Mouse (Mus musculus) gastrocnemius, postnatal 14 days (tissue): ENCODE results near the gene Klf9. TPM values are rescaled to one million over a fixed set of nuclear protein-coding genes. Genes with fewer than 3 reads are reported as not detected.
A peak's percentile ranks its signal among the peaks of the same experiment; 100 is the strongest.
"Not testable (repeated sequence)": the region's sequence is repeated elsewhere in the genome, so short reads cannot be mapped to it uniquely, and the experiment has no call there.

Experiments used
- DNase-seq: peaks from one replicate; pipeline ENCODE4 v3.0.0; 2021; ENCODE audit warnings: mixed read lengths
- intact Hi-C: fragments of 180-260 bp; cut with DNase I; formaldehyde crosslinking; loops from one replicate; pipeline ENCODE4 v1.15.1; 2025; ENCODE audit warnings: low total_unique reads
- total RNA-seq, 2 experiments: library from RNA; stranded (reverse); gene quantifications; 2 replicates each; pipeline ENCODE4 v1.2.3; 2021

Gene Klf9
- total RNA-seq, 2 experiments from 2014 or later = 80.5 to 128 TPM

DNA sequence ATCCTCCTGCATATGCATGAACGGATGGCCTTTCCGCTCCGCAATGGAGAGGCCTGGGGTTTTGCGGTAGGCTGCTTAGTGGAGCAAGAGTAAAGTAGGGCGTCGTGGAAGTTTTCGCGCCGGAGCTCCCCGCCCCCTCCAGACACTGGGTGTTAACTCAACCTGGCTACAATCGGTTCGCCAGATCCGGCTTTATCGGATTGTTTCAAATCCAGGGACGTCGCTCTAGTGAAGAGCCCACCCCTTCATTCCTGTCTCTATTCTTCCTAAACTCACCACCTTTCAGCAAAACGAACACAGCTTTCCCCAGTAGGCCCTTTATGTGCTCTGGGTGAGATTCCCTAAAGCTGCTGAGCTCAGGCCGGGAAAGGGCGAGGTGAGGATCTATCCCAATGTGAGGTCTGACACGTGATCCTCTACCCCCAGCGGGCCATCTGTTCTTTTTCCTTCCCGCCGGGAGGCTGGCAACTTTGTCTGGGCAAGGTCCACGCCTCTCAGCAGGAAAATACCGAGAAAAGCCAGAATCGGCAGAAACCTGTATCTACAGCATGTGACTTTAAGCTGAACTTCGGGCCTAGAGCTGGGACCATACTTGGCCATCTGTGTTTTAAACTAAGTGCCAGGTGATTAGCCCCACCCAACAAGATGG is 4.7 kb upstream of the Klf9 start:
- DNase-seq = peak; percentile 76
- intact Hi-C loops = no loop called here

DNA sequence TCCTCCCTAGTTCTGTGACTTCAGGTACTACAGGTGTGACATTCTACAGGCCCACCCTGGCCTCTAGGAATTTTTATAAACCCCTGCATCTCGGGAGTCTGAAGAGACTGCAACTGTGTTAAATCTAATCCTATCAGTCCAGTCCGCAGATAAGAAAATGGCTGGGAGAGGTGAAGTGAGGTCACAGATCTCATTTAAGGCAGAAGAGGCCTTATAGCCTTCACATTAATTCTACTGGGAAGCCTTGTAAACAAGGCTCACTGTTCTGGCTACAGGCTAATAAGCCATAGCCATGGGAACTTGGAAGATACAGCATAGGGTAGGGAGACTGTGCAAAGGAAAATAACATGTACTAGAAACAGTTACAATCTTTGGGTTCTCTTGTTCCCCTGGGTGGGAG is 3.7 kb upstream of the Klf9 start:
- DNase-seq = no peak
- intact Hi-C loops = no loop called here

GRCm38 (mm10) chr19:23139756-23140470 is 1.1 kb upstream of the Klf9 start:
- DNase-seq = no peak
- intact Hi-C loops = no loop called here

- DNase-seq = peak; percentile 89
- intact Hi-C loops = no loop called here
Measured at GRCm38 (mm10) chr19:23141391-23142281, 610 bp downstream of the Klf9 start.

DNA sequence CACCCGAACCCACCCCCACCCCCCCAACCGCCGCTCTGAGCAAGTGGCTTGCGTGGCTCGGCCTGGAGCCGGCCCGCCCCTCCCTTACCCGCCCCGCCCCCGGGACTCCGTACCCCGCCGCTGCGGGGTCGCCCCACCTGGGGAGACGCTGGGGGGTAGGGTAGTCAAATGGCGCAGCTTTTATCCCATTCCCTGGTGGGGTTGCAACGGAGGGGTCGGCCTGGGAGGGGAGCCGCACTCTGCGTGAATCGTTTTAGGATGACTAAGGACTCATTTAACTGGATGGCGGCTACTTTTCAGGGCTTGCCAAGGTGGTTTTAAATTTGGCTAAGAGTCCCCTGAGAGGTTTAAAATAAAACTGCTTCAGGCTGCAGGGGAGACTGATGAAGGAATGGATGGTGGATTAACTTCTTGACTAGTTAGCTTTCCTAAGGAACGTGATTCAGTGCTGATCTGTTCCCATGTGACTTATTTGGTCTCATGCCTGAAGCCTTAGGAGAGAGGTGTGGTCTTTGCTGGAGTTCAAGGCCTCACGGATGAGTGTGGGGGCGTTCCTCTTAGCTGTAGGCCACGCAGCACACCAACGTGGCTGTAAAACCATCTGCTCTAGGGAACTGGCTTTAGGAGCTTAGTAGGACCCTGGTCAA is 1.5 kb downstream of the Klf9 start:
- no peak for DNase-seq

DNA sequence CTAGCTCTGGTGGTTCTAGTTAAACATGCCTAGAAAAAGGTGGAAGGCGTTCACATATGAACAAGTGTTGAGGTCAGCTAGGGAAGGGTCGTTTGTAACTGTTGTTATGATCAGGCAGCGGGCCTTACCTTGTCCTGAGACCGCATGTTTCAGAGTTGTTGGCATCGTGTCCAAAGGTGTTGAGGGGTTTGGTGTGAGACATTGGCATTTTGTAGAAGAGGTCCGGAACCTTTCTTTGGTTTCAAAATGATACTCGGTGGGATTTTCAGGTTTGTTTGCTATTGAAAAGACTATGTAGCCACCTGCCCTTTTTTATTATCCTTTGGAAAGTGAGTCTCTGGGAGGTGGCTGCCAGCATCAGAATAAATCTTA is 2.0 kb downstream of the Klf9 start:
- intact Hi-C loops = no loop called here
- DNase-seq = no peak

More for the DNA sequence above, 1.5 kb downstream of the Klf9 start:
- intact Hi-C loops = no loop called here

- intact Hi-C loops = no loop called here
- DNase-seq = peak; percentile 53
Measured at GRCm38 (mm10) chr19:23143541-23143940, 2.5 kb downstream of the Klf9 start.

DNA sequence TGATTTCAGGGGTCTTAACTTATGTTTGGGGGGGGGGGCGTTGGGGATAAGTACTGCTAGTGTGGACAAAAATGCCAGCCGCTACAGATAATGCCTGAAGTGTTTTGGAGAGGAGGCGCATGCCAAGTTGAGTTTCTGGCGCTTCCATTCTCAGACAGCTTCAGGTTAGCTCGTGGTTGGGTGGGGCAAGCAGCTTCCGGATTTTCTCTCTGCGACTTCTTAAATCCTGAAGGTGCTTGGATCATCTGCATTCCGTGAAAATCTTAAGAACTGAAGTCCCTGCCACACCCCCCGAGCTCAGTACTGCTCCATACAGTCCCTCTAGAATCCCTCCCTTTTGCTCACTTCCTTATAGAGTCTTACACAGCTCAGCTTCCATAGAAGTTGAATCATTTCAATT is 3.0 kb downstream of the Klf9 start:
- DNase-seq = no peak
- intact Hi-C loops = no loop called here

- no peak for DNase-seq
- intact Hi-C loops = no loop called here
Measured at GRCm38 (mm10) chr19:23145146-23145545, 4.1 kb downstream of the Klf9 start.

- intact Hi-C loops, DNase-seq: not testable (repeated sequence)
Measured at GRCm38 (mm10) chr19:23145575-23145974, 4.5 kb downstream of the Klf9 start.

DNA sequence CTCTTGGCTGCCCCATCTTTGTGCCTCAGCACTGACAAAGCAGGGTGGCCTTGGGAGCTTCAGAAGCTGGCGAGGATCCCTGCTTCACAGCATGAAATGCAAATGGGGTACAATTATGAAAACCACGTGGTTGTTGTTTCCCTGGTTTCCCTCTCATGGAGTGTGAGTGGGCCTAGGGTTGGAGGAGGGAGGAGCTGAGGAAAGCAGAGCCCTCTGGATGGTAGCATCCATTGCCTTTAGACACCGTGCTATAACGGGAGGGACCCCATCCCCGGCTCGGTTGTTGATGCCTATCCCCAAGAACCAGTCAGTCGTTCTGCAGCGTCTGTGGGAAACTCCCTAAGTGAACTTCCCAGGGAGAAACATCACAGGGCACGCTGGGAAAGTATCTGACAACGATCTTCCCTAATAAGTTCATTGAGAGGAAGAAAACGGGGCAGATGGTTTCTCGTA is 5.4 kb downstream of the Klf9 start:
- no peak for DNase-seq
- intact Hi-C loops = no loop called here

DNA sequence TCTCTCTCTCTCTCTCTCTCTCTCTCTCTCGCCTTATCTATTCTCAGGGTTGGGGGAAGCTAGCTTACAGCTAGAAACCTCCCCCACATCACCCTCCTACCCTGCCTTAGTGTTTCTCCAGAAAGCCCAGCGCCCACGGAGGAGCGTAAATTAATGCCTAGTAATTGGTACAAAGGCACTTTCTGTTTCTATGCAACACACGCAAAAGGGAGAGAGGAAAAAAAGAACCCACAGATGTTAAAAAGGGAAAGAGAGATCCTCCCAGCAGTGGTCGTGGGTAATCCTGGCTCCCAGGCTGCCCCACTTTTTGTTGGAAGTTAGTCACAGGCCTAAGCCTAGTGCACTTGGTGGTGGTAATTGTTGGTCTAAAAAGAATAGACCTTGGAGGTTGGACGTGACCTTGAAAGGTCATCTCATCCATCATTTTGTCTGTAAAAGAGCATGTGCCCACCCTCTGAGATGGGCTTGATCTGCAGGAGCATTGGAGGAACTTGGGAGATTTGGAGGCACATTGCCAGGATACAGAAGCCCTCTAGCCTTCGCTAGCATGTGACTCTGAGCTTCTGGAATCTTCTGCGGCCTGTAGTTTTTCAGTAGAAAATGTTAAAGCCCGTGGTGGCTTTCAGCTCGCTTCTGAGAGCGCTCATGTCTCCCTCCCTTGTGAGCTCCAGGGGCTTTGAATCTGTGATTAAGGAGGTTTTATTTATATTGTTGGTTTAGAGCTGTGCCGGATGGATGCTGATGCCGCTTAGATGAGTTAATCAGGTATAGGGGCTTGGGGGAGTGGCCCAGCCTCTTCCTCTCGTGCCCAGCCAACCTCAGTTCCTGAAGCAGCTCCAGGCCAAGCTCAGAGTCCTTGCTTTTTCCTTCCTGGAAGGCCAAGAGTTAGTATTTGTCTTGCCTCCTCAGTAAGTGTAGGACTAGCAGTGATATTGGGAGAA is 6.3 kb downstream of the Klf9 start:
- no peak for DNase-seq
- intact Hi-C loops = no loop called here

GRCm38 (mm10) chr19:23149465-23150410 is 8.7 kb downstream of the Klf9 start:
- intact Hi-C loops = no loop called here
- DNase-seq = peak; percentile 53

DNA sequence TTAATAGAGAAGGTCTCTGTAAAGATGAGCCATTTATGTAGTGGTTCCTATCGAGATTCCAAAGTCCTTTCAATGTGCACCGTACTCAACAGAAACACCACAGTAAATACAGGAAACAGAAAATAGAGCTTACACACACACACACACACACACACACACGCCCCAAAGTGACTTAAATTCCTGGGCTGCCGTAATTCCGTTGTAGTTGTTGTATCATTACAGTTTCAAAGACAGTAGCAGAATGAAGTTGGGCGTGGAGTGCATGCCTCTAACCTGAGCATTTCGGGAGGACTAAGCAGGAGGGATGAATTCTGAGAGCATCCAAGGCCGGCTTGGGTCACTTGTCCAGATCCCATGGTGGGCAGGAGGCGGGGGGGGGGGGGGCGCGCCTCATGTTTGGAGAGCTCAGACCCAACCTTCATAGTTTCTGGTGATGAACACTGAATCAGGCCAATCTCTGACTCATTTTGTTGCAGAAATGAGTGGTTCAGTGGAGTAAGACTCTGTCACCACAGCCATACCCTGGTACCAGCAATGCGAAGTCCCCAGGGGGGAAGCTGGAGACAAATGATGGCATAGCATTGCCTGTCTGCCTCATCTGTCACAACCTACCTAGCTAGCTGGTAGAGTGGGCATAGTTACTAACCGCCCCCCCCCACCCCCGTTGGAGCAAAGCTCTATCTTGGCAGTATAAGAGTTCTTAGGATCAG is 9.7 kb downstream of the Klf9 start:
- no peak for DNase-seq
- intact Hi-C loops = no loop called here

DNA sequence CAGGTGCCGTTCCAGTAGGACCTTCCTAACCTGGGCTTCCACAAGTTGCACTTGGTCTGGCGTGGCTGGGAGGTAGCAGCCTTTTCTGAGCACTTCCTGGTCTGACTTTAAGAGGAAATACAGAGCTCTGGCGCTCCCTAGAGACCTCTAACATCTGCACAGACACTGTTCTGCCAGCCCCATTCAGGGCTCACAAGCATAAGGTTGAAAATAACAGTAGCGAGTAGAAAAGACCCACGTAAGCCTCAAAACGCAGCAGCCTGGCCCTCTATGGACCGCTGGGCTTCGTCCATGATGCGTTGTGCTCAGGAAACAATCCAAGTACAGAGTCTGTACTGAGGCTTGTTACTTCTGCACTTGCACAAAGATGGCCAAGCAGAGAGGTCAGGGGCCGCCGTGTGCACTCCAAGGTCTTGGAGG is 10.6 kb downstream of the Klf9 start:
- DNase-seq = peak; percentile 50
- intact Hi-C loops = no loop called here

- no peak for DNase-seq
- intact Hi-C loops = no loop called here
Measured at GRCm38 (mm10) chr19:23152201-23152640, 11.2 kb downstream of the Klf9 start.
